In genomic region chr4:53231867-53232266, GRCm38 (mm10) we compare ENCODE assay signal across 10 mouse cellular contexts.
"Had no signal": no experiment of that assay in that cellular context is flagged by ENCODE, and none has a peak within 500 bp of the region (broad histone marks: within the 10 kb centered on the region; RNA-seq: fewer than 3 reads in every experiment).

No protein-coding gene starts in this region.

- H3K9ac ChIP-seq: limb, embryonic 12.5 days; liver, embryonic 14.5 days; midbrain, embryonic 13.5 days had no signal

- ATAC-seq: midbrain, embryonic 13.5 days had no signal

- H3K27me3 ChIP-seq: limb, embryonic 12.5 days; midbrain, embryonic 13.5 days had no signal

- DNase-seq: kidney, postnatal 10 days; kidney, postnatal 4 days; liver; lung, adult 18-20 months; right cerebral cortex, postnatal 14 days; thymus, postnatal 36 days had no signal

- H3K4me3 ChIP-seq: layer of hippocampus, adult 2 months; limb, embryonic 12.5 days; midbrain, embryonic 13.5 days had no signal

- H3K4me2 ChIP-seq: limb, embryonic 12.5 days; midbrain, embryonic 13.5 days had no signal

- H3K36me3 ChIP-seq: limb, embryonic 12.5 days; midbrain, embryonic 13.5 days had no signal

- H3K9me3 ChIP-seq: limb, embryonic 12.5 days; midbrain, embryonic 13.5 days had no signal

- H3K27ac ChIP-seq: layer of hippocampus, adult 2 months; limb, embryonic 12.5 days; liver, embryonic 14.5 days; midbrain, embryonic 13.5 days had no signal
